Mouse (Mus musculus): ENCODE measurements around the gene Npr2. TPM values are rescaled to one million over a fixed set of nuclear protein-coding genes. Genes with fewer than 3 reads are reported as not detected.

Gene Npr2
- polyA plus RNA-seq, 1 experiment from 2014 or later, result 13.2 TPM

- Histone ChIP-seq H3K4me3 (peak overlapping the region; percentile 92), H3K9ac (peak overlapping the region; percentile 93), H3K36me3 (0 out of 2 replicates have a peak, but pooled peaks cover under 1% of the 10 kb centered on the region), H3K27me3 (no peaks in the 10 kb centered on the region), H3K9me3 (no peaks in the 10 kb centered on the region), H3K4me2 (peak overlapping the region; percentile 81), H3K4me1 (replicated peaks) (peaks cover 23% of the 10 kb centered on the region), H3K27ac (replicated peaks) (peak overlapping the region; percentile 95)
- WGBS, result 5% methylated on average over 34 of the region's 34 CpGs
- ATAC-seq (ENCODE audit: low FRiP score, low read depth), result no peak
Measured at GRCm38 (mm10) chr4:43655656-43656338, 24.1 kb downstream of the Npr2 start.

- Histone ChIP-seq H3K27ac (replicated peaks) (peak within 1 kb of the TSS; percentile 95), H3K4me2 (peak within 1 kb of the TSS; percentile 81), H3K27me3 (peaks cover 2% of the 10 kb centered on the region; the same call in 1 of the 2 replicates), H3K4me3 (peak within 1 kb of the TSS; percentile 92), H3K4me1 (replicated peaks) (peaks cover 23% of the 10 kb centered on the region), H3K9ac (peak within 1 kb of the TSS; percentile 93), H3K9me3 (no peaks in the 10 kb centered on the region), H3K36me3 (no peaks in the 10 kb centered on the region)
- ATAC-seq (ENCODE audit: low FRiP score, low read depth), result peak; percentile 97
- WGBS, result 1% methylated on average over 34 of the region's 34 CpGs
Measured at GRCm38 (mm10) chr4:43656339-43657109, 24.8 kb downstream of the Npr2 start, which contains the start of gene Hint2. Hint2 (minus strand) TSS chr4:43656466.

DNA sequence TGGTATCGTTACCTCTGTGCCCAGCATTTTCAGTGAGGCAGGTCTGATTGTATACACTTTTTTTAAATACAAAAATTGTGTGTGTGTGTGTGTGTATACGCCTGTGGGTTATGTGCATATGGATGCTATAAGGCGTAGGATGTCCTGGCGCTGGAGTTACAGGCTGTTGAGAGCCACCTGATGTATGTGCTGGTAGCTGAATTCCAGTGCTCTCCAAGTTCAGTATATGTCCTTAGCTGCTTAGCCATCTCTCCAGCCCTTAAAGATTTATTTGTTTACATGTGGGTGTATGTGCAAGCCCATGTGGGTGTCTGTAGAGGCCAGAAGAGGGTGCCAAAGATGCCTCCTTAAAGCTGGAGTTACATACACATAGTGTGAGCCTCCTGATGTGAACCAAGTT lies 25.4 kb downstream of the Npr2 start:
- Histone ChIP-seq H3K4me2 (peak overlapping the region; percentile 81), H3K9me3 (no peaks in the 10 kb centered on the region), H3K4me3 (peak overlapping the region; percentile 92), H3K27me3 (peaks cover 8% of the 10 kb centered on the region; the same call in 1 of the 2 replicates), H3K36me3 (no peaks in the 10 kb centered on the region), H3K27ac (replicated peaks) (peak overlapping the region; percentile 95; the same call in 1 of the 2 replicates), H3K9ac (0 out of 2 replicates have a peak overlapping the region, but pooled peaks have one; percentile 40), H3K4me1 (replicated peaks) (peaks cover 23% of the 10 kb centered on the region)
- WGBS, result 60% methylated on average over 4 of the region's 4 CpGs
- ATAC-seq (ENCODE audit: low FRiP score, low read depth), result no peak

DNA sequence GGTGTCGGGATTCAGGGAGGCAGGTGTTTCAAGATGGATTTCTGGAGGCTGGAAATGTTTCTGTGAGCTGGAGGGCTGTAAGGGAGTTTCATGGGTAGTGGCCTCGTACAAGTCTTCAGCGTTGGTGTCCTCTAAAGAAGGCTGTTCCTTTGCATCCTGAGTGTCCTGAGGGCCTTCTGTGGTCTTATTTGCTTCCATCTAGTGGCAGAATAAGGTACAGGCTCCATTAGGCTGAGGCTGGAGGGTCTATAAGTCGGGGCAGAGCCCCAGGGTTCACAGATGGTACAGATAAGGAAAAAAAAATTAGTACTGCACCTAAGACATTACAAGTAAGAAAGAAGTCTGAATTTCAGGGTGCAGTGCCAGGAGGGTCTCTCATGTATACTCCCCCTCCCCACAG lies 34.7 kb downstream of the Npr2 start:
- H3K4me2 ChIP-seq, result no peak overlapping the region
- H3K27me3 ChIP-seq, result peaks cover 24% of the 10 kb centered on the region
- peaks cover 24% of the 10 kb centered on the region for H3K4me1 ChIP-seq (replicated peaks)
- no peak overlapping the region for H3K9ac ChIP-seq
- WGBS, result 22% methylated on average over 4 of the region's 4 CpGs
- H3K27ac ChIP-seq (replicated peaks), result no peak overlapping the region
- no peaks in the 10 kb centered on the region for H3K36me3 ChIP-seq
- no peaks in the 10 kb centered on the region for H3K9me3 ChIP-seq
- no peak overlapping the region for H3K4me3 ChIP-seq
- ATAC-seq (ENCODE audit: low FRiP score, low read depth), result no peak

- Histone ChIP-seq H3K27ac (replicated peaks) (peak within 1 kb of the TSS; percentile 75), H3K9ac (peak within 1 kb of the TSS; percentile 97), H3K9me3 (no peaks in the 10 kb centered on the region), H3K4me3 (peak within 1 kb of the TSS; percentile 93), H3K4me2 (peak within 1 kb of the TSS; percentile 91), H3K4me1 (replicated peaks) (peaks cover 41% of the 10 kb centered on the region), H3K36me3 (peaks cover under 1% of the 10 kb centered on the region; the same call in 1 of the 2 replicates), H3K27me3 (peaks cover 5% of the 10 kb centered on the region)
- under 1% methylated on average over 36 of the region's 41 CpGs for WGBS
- ATAC-seq (ENCODE audit: low FRiP score, low read depth), result peak; percentile 96
Measured at GRCm38 (mm10) chr4:43668782-43669427, 37.2 kb downstream of the Npr2 start, which contains the start of the genes Tmem8b and Fam221b. Tmem8b (plus strand) TSS chr4:43668971. Fam221b (minus strand) TSS chr4:43669145.

DNA sequence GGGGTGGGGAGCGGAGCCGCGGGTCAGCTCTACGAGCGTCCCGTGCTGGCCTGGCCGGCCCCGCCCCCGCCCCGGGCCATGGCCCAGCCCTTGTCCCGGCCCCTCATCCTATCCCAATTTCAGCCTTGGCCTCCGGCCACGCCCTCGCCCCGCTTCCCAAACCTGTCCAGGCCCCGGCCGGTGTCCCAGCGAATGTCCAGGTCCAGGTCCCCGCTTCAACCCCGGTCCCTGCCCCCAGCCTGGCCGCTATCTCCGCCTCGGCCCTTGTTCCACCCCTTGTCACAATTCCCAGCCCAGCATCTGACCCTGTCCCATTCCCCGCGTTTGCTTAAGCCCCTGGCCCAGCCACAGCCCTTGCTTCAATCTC lies 37.7 kb downstream of the Npr2 start:
- Histone ChIP-seq H3K9ac (peak overlapping the region; percentile 97), H3K4me1 (replicated peaks) (peaks cover 41% of the 10 kb centered on the region)
- WGBS, result under 1% methylated on average over 25 of the region's 25 CpGs

GRCm38 (mm10) chr4:43672070-43672469 lies 40.3 kb downstream of the Npr2 start:
- ATAC-seq (ENCODE audit: low FRiP score, low read depth), result peak; percentile 28; the same call in 1 of the 2 replicates
- Histone ChIP-seq H3K9ac (no peak overlapping the region), H3K36me3 (peaks cover 31% of the 10 kb centered on the region), H3K4me3 (peak overlapping the region; percentile 93; the same call in 1 of the 2 replicates), H3K27ac (replicated peaks) (no peak overlapping the region), H3K27me3 (no peaks in the 10 kb centered on the region), H3K4me1 (replicated peaks) (peaks cover 41% of the 10 kb centered on the region), H3K4me2 (peak overlapping the region; percentile 91), H3K9me3 (no peaks in the 10 kb centered on the region)
- 0% methylated on average over 2 of the region's 2 CpGs for WGBS

More for the DNA sequence above, 37.7 kb downstream of the Npr2 start:
- ATAC-seq (ENCODE audit: low FRiP score, low read depth), result peak; percentile 72
- no peaks in the 10 kb centered on the region for H3K9me3 ChIP-seq
- peak overlapping the region; percentile 91 for H3K4me2 ChIP-seq
- H3K27me3 ChIP-seq, result peaks cover 4% of the 10 kb centered on the region
- peak overlapping the region; percentile 75 for H3K27ac ChIP-seq (replicated peaks)
- peak overlapping the region; percentile 93 for H3K4me3 ChIP-seq
- peaks cover 6% of the 10 kb centered on the region for H3K36me3 ChIP-seq

- no peaks in the 10 kb centered on the region for H3K9me3 ChIP-seq
- H3K9ac ChIP-seq, result no peak overlapping the region
- no peak for ATAC-seq (ENCODE audit: low FRiP score, low read depth)
- no peak overlapping the region for H3K27ac ChIP-seq (replicated peaks)
- no peaks in the 10 kb centered on the region for H3K27me3 ChIP-seq
- no peak overlapping the region for H3K4me3 ChIP-seq
- no peak overlapping the region for H3K4me2 ChIP-seq
- peaks cover 36% of the 10 kb centered on the region for H3K4me1 ChIP-seq (replicated peaks)
- peaks cover 46% of the 10 kb centered on the region for H3K36me3 ChIP-seq
- WGBS, result 67% methylated on average over 8 of the region's 8 CpGs
Measured at GRCm38 (mm10) chr4:43673703-43674102, 42.0 kb downstream of the Npr2 start.

DNA sequence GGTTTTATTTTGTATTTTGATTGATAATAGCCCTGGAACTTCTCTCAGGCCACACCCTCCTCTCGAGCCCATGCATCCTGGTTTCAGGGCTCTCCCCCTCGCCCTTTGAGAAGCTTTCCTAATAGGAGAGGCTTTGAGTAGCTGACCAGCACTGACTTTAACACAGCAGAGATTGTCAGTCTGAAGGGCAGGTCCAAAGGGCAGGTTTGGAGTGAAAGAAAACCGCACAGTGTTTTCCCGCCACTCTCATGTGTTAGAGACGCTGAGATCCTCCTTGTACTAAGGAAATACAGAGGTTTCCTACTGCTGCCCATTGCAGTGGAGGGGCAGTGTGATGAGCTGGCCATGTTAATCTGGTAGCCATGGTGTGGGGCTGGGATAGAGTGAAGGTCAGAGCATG lies 43.2 kb downstream of the Npr2 start:
- no peak overlapping the region for H3K4me3 ChIP-seq
- peaks cover 53% of the 10 kb centered on the region for H3K36me3 ChIP-seq
- H3K4me2 ChIP-seq, result no peak overlapping the region
- 80% methylated on average over 5 of the region's 5 CpGs for WGBS
- no peaks in the 10 kb centered on the region for H3K27me3 ChIP-seq
- no peak overlapping the region for H3K27ac ChIP-seq (replicated peaks)
- no peak overlapping the region for H3K9ac ChIP-seq
- peaks cover 31% of the 10 kb centered on the region for H3K4me1 ChIP-seq (replicated peaks)
- no peak for ATAC-seq (ENCODE audit: low FRiP score, low read depth)
- H3K9me3 ChIP-seq, result no peaks in the 10 kb centered on the region

GRCm38 (mm10) chr4:43675608-43676007 lies 43.9 kb downstream of the Npr2 start:
- 75% methylated on average over 4 of the region's 4 CpGs for WGBS
- H3K27ac ChIP-seq (replicated peaks), result no peak overlapping the region
- H3K4me3 ChIP-seq, result no peak overlapping the region
- no peaks in the 10 kb centered on the region for H3K9me3 ChIP-seq
- H3K36me3 ChIP-seq, result peaks cover 56% of the 10 kb centered on the region
- H3K4me2 ChIP-seq, result no peak overlapping the region
- H3K27me3 ChIP-seq, result no peaks in the 10 kb centered on the region
- peaks cover 24% of the 10 kb centered on the region for H3K4me1 ChIP-seq (replicated peaks)
- no peak for ATAC-seq (ENCODE audit: low FRiP score, low read depth)
- H3K9ac ChIP-seq, result no peak overlapping the region

DNA sequence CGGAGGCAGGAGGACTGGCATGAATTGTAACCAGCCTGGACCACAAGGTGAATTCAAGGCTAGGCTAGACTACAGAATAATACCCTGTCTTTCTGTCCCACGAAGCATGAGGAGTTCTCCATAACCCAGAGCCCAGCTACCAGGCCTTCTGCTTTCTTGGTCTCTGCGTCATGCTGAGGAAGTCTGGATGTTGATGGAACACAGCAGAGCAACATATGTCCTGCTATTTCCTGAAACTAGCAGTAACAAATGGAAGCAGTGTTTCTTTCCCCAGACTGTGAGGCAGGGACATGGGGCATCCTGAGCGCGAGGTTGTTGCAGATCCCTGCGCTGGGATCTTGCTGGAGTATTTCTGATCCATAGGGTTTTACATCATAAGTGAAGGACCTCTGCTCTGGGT lies 46.8 kb downstream of the Npr2 start:
- Histone ChIP-seq H3K9ac (no peak overlapping the region), H3K27ac (replicated peaks) (no peak overlapping the region), H3K4me2 (no peak overlapping the region), H3K27me3 (no peaks in the 10 kb centered on the region), H3K4me3 (no peak overlapping the region), H3K36me3 (peaks cover 82% of the 10 kb centered on the region), H3K4me1 (replicated peaks) (no peaks in the 10 kb centered on the region), H3K9me3 (no peaks in the 10 kb centered on the region)
- no peak for ATAC-seq (ENCODE audit: low FRiP score, low read depth)
- whole genome bisulfite sequencing, result 92% methylated on average over 6 of the region's 6 CpGs
